Mouse (Mus musculus): ENCODE results near the gene Plgrkt. TPM values are rescaled to one million over a fixed set of nuclear protein-coding genes. Genes with fewer than 3 reads are reported as not detected.

Gene Plgrkt
- total and polyA plus RNA-seq, 3 experiments = 38.2 to 439 (median 179) TPM

DNA sequence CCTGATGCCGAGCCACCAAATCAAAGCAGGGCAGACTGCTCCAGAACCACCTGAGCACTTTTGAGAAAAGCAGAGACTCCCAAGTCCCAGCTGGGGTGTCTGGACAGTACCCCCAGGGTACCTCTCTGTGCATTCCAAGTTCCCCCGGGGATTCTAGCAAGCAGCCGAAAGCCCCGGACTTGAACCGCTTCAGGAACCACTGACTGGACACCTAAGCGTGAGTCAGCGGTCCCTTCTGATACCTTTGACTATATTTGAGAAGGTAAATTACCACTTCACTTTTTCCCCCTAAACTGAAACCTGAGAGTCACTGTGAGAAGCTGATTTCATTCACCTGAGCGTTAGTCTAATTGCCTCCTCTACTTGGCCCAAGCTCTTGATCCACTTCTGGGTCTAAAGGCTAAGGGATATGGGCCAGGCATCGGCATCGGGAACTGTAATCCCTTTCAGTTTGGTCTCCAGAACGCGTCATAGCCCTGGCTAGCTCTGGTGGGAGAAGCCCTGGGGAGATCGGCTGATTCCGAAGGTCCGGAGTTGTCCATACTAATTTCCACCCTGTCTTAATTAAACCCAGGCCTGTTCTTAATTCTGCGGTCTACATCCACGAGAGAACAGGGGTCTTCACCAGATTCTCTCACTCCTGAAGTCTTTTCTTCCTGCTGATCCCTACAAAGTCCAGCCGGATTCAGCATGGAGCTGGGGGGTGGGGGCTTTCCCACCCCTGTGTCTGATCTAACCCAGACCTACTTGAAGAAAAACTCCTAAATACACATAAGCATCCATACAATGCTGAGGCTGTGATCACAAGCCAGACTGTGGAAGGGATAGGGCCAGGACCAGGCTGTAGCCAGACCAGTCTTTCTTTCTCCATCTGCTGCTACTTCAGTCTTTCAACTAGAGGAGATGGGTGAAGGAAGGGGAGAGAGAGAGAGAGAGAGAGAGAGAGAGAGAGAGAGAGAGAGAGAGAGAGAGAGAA lies 39.1 kb upstream of the Plgrkt start:
- no peak overlapping the region for H3K4me3 ChIP-seq (ENCODE audit: low read depth, low read length)
- DNase-seq (ENCODE audit: low spot score) = no peak
- peaks cover 64% of the 10 kb centered on the region for H3K4me1 ChIP-seq (ENCODE audit: insufficient read depth, low read depth, low read length)
- H3K27me3 ChIP-seq (ENCODE audit: insufficient read depth, low read length) = no peaks in the 10 kb centered on the region
- TF ChIP-seq GATA1 (IDR thresholded peaks at IDR 0.05; ENCODE audit: borderline replicate concordance, low read length) (no peak), TAL1 (conservative IDR thresholded peaks at IDR 0.05; ENCODE audit: low read depth, low read length) (no peak), CTCF (IDR thresholded peaks at IDR 0.05; ENCODE audit: low read depth, low read length) (no peak), GATA2 (IDR thresholded peaks at IDR 0.05; ENCODE audit: borderline replicate concordance, low read depth, low read length) (no peak), POLR2AphosphoS5 (IDR thresholded peaks at IDR 0.05; ENCODE audit: insufficient replicate concordance, low read depth, low read length) (no peak)
- no peaks in the 10 kb centered on the region for H3K36me3 ChIP-seq (replicated peaks)
- no peaks in the 10 kb centered on the region for H3K9me3 ChIP-seq (replicated peaks)
- no peak for ATAC-seq (ENCODE audit: extremely low read depth, insufficient number of reproducible peaks, low FRiP score, poor library complexity, severe bottlenecking)

- Histone ChIP-seq H3K4me3 (ENCODE audit: low read depth, low read length) (no peak overlapping the region), H3K27me3 (ENCODE audit: insufficient read depth, low read length) (no peaks in the 10 kb centered on the region), H3K4me1 (ENCODE audit: insufficient read depth, low read depth, low read length) (peaks cover 70% of the 10 kb centered on the region), H3K9me3 (replicated peaks) (no peaks in the 10 kb centered on the region), H3K36me3 (replicated peaks) (no peaks in the 10 kb centered on the region)
- no peak for TF ChIP-seq TAL1 (conservative IDR thresholded peaks at IDR 0.05; ENCODE audit: low read depth, low read length)
- TF ChIP-seq GATA1 (IDR thresholded peaks at IDR 0.05; ENCODE audit: borderline replicate concordance, low read length) = no peak
- no peak for TF ChIP-seq CTCF (IDR thresholded peaks at IDR 0.05; ENCODE audit: low read depth, low read length)
- TF ChIP-seq GATA2 (IDR thresholded peaks at IDR 0.05; ENCODE audit: borderline replicate concordance, low read depth, low read length) = no peak
- TF ChIP-seq POLR2AphosphoS5 (IDR thresholded peaks at IDR 0.05; ENCODE audit: insufficient replicate concordance, low read depth, low read length) = no peak
- ATAC-seq (ENCODE audit: extremely low read depth, insufficient number of reproducible peaks, low FRiP score, poor library complexity, severe bottlenecking) (no peak), DNase-seq (ENCODE audit: low spot score) (no peak)
Measured at GRCm38 (mm10) chr19:29405388-29405787, 38.2 kb upstream of the Plgrkt start.

DNA sequence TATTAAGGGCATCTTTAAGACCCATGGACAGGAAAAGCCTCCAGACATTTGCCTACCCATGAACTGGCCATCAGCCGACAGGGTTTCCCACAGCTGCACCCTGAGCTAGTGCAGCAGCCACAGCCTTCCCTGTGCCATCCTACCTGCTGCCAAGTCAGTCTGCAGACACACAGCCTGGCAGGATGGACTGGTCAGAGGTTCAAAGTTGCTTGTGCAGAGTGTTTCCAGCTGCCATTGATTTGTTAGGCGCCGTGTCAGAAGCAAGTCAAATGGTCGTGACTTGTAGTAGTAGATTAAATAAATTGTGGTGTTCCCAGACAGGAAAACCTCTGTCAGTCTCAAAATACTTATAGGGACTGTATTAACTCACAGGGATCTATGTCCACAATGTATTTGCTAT lies 36.1 kb upstream of the Plgrkt start:
- ATAC-seq (ENCODE audit: extremely low read depth, insufficient number of reproducible peaks, low FRiP score, poor library complexity, severe bottlenecking) = no peak
- H3K4me3 ChIP-seq (ENCODE audit: low read depth, low read length) = peak overlapping the region; percentile 57; the same call in 1 of the 2 replicates
- H3K27me3 ChIP-seq (ENCODE audit: insufficient read depth, low read length) = no peaks in the 10 kb centered on the region
- no peaks in the 10 kb centered on the region for H3K9me3 ChIP-seq (replicated peaks)
- H3K36me3 ChIP-seq (replicated peaks) = no peaks in the 10 kb centered on the region
- no peak for DNase-seq (ENCODE audit: low spot score)
- H3K4me1 ChIP-seq (ENCODE audit: insufficient read depth, low read depth, low read length) = peaks cover 69% of the 10 kb centered on the region
- TF ChIP-seq POLR2AphosphoS5 (IDR thresholded peaks at IDR 0.05; ENCODE audit: insufficient replicate concordance, low read depth, low read length) (no peak), TAL1 (conservative IDR thresholded peaks at IDR 0.05; ENCODE audit: low read depth, low read length) (no peak), CTCF (IDR thresholded peaks at IDR 0.05; ENCODE audit: low read depth, low read length) (no peak), GATA1 (IDR thresholded peaks at IDR 0.05; ENCODE audit: borderline replicate concordance, low read length) (no peak), GATA2 (IDR thresholded peaks at IDR 0.05; ENCODE audit: borderline replicate concordance, low read depth, low read length) (no peak)

DNA sequence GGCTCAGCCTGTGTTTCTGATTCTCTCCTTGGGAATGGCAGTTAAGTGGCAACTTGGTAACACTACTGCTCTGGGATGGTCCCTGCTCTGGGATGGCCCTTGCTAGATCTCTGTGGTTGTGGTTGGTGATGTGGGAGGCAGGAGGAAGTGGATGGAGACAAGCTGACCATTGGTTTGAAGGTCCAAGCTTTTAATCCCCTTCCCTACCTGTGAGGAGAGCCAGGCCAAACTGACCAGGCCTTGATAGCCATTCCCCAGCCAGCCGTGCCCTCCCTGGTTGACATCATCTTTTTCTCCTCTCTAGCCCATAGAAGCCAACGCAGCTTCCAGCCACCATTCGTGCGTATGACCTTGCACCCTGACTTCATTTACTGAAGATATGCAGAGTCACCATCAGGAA lies 35.4 kb upstream of the Plgrkt start:
- Histone ChIP-seq H3K36me3 (replicated peaks) (no peaks in the 10 kb centered on the region), H3K4me3 (ENCODE audit: low read depth, low read length) (no peak overlapping the region; the same call in 1 of the 2 replicates), H3K4me1 (ENCODE audit: insufficient read depth, low read depth, low read length) (peaks cover 64% of the 10 kb centered on the region), H3K9me3 (replicated peaks) (no peaks in the 10 kb centered on the region; the same call in 1 of the 2 replicates), H3K27me3 (ENCODE audit: insufficient read depth, low read length) (no peaks in the 10 kb centered on the region)
- no peak for DNase-seq (ENCODE audit: low spot score)
- ATAC-seq (ENCODE audit: extremely low read depth, insufficient number of reproducible peaks, low FRiP score, poor library complexity, severe bottlenecking) = no peak
- TF ChIP-seq CTCF (IDR thresholded peaks at IDR 0.05; ENCODE audit: low read depth, low read length) (no peak), TAL1 (conservative IDR thresholded peaks at IDR 0.05; ENCODE audit: low read depth, low read length) (no peak), GATA2 (IDR thresholded peaks at IDR 0.05; ENCODE audit: borderline replicate concordance, low read depth, low read length) (no peak), POLR2AphosphoS5 (IDR thresholded peaks at IDR 0.05; ENCODE audit: insufficient replicate concordance, low read depth, low read length) (no peak), GATA1 (IDR thresholded peaks at IDR 0.05; ENCODE audit: borderline replicate concordance, low read length) (no peak)

- no peaks in the 10 kb centered on the region for H3K36me3 ChIP-seq (replicated peaks)
- DNase-seq (ENCODE audit: low spot score) = peak; percentile 50
- no peaks in the 10 kb centered on the region; the same call in 1 of the 2 replicates for H3K9me3 ChIP-seq (replicated peaks)
- H3K4me3 ChIP-seq (ENCODE audit: low read depth, low read length) = no peak overlapping the region; the same call in 1 of the 2 replicates
- no peaks in the 10 kb centered on the region for H3K27me3 ChIP-seq (ENCODE audit: insufficient read depth, low read length)
- peaks cover 68% of the 10 kb centered on the region for H3K4me1 ChIP-seq (ENCODE audit: insufficient read depth, low read depth, low read length)
- ATAC-seq (ENCODE audit: extremely low read depth, insufficient number of reproducible peaks, low FRiP score, poor library complexity, severe bottlenecking) = peak; percentile 57
- TF ChIP-seq POLR2AphosphoS5 (IDR thresholded peaks at IDR 0.05; ENCODE audit: insufficient replicate concordance, low read depth, low read length) = no peak
- TF ChIP-seq GATA2 (IDR thresholded peaks at IDR 0.05; ENCODE audit: borderline replicate concordance, low read depth, low read length) = no peak
- TF ChIP-seq TAL1 (conservative IDR thresholded peaks at IDR 0.05; ENCODE audit: low read depth, low read length) = peak; percentile 73
- TF ChIP-seq CTCF (IDR thresholded peaks at IDR 0.05; ENCODE audit: low read depth, low read length) = no peak
Measured at GRCm38 (mm10) chr19:29400466-29400865, 33.3 kb upstream of the Plgrkt start.

- no peaks in the 10 kb centered on the region; the same call in 1 of the 2 replicates for H3K9me3 ChIP-seq (replicated peaks)
- DNase-seq (ENCODE audit: low spot score) = no peak
- no peaks in the 10 kb centered on the region for H3K27me3 ChIP-seq (ENCODE audit: insufficient read depth, low read length)
- no peaks in the 10 kb centered on the region for H3K36me3 ChIP-seq (replicated peaks)
- TF ChIP-seq GATA1 (IDR thresholded peaks at IDR 0.05; ENCODE audit: borderline replicate concordance, low read length) = no peak
- TF ChIP-seq CTCF (IDR thresholded peaks at IDR 0.05; ENCODE audit: low read depth, low read length) = no peak
- no peak for TF ChIP-seq TAL1 (conservative IDR thresholded peaks at IDR 0.05; ENCODE audit: low read depth, low read length)
- TF ChIP-seq GATA2 (IDR thresholded peaks at IDR 0.05; ENCODE audit: borderline replicate concordance, low read depth, low read length) = no peak
- no peak for TF ChIP-seq POLR2AphosphoS5 (IDR thresholded peaks at IDR 0.05; ENCODE audit: insufficient replicate concordance, low read depth, low read length)
- no peak for ATAC-seq (ENCODE audit: extremely low read depth, insufficient number of reproducible peaks, low FRiP score, poor library complexity, severe bottlenecking)
- H3K4me3 ChIP-seq (ENCODE audit: low read depth, low read length) = no peak overlapping the region; the same call in 1 of the 2 replicates
- H3K4me1 ChIP-seq (ENCODE audit: insufficient read depth, low read depth, low read length) = peaks cover 66% of the 10 kb centered on the region
Measured at GRCm38 (mm10) chr19:29399786-29400185, 32.6 kb upstream of the Plgrkt start.
